ENCODE assay signal across 8 mouse cellular contexts in genomic region chr19:46131283-46131682, GRCm38 (mm10). TPM values are rescaled to one million over a fixed set of nuclear protein-coding genes. Genes with fewer than 3 reads are reported as not detected.
DNase-seq lines count a peak whose midpoint lies in the region; ATAC-seq and TF ChIP-seq lines count a peak whose summit lies in the region.
"Had no signal": no experiment of that assay in that cellular context is flagged by ENCODE, and none has a peak within 500 bp of the region (broad histone marks: within the 10 kb centered on the region; RNA-seq: fewer than 3 reads in every experiment).

No protein-coding gene starts in this region.

- WGBS in lung, embryonic 14.5 days = 8% methylated on average over 8 of the region's 8 CpGs
- WGBS in forebrain, embryonic 15.5 days = 5% methylated on average over 8 of the region's 8 CpGs
- WGBS in limb, embryonic 14.5 days = 9% methylated on average over 8 of the region's 8 CpGs
- 9% methylated on average over 8 of the region's 8 CpGs for WGBS in stomach, embryonic 14.5 days

- no peak for ATAC-seq in lung, embryonic 14.5 days (ENCODE audit: insufficient read depth)
- ATAC-seq in forebrain, embryonic 15.5 days (replicated peaks) = no peak
- ATAC-seq in limb, embryonic 14.5 days (ENCODE audit: low FRiP score, low read depth) = no peak
- ATAC-seq in stomach, embryonic 14.5 days (ENCODE audit: insufficient number of reproducible peaks, insufficient read depth, low FRiP score, low read depth) = no peak
- ATAC-seq: Patski had no signal

- peaks cover 52% of the 10 kb centered on the region for H3K27me3 ChIP-seq in lung, embryonic 14.5 days (ENCODE audit: insufficient read depth, low read length)
- H3K27me3 ChIP-seq in forebrain, embryonic 15.5 days = peaks cover 57% of the 10 kb centered on the region
- peaks cover 55% of the 10 kb centered on the region for H3K27me3 ChIP-seq in limb, embryonic 14.5 days (ENCODE audit: control insufficient read depth, insufficient read depth, low read length)
- H3K27me3 ChIP-seq in stomach, embryonic 14.5 days (ENCODE audit: control insufficient read depth, insufficient read depth, low read length) = peaks cover 31% of the 10 kb centered on the region

- no peak for TF ChIP-seq CTCF in lung, embryonic 14.5 days (IDR thresholded peaks at IDR 0.05; ENCODE audit: low read depth)

- H3K36me3 ChIP-seq in lung, embryonic 14.5 days (ENCODE audit: insufficient read depth) = no peaks in the 10 kb centered on the region
- H3K36me3 ChIP-seq in forebrain, embryonic 15.5 days = no peaks in the 10 kb centered on the region
- H3K36me3 ChIP-seq in limb, embryonic 14.5 days (ENCODE audit: control insufficient read depth, insufficient read depth, low read length) = no peaks in the 10 kb centered on the region
- no peaks in the 10 kb centered on the region for H3K36me3 ChIP-seq in stomach, embryonic 14.5 days (ENCODE audit: control insufficient read depth, insufficient read depth, low read length)

- H3K9ac ChIP-seq in lung, embryonic 14.5 days = no peak overlapping the region
- H3K9ac ChIP-seq in forebrain, embryonic 15.5 days (replicated peaks) = no peak overlapping the region
- H3K9ac ChIP-seq in limb, embryonic 14.5 days (ENCODE audit: low read depth, low read length, severe bottlenecking) = no peak overlapping the region
- H3K9ac ChIP-seq in stomach, embryonic 14.5 days (replicated peaks; ENCODE audit: low read depth, low read length) = no peak overlapping the region

- no peaks in the 10 kb centered on the region for H3K9me3 ChIP-seq in lung, embryonic 14.5 days (ENCODE audit: low read depth, low read length)
- H3K9me3 ChIP-seq in forebrain, embryonic 15.5 days = no peaks in the 10 kb centered on the region
- H3K9me3 ChIP-seq in limb, embryonic 14.5 days (ENCODE audit: control insufficient read depth, low read length) = no peaks in the 10 kb centered on the region
- H3K9me3 ChIP-seq in stomach, embryonic 14.5 days (ENCODE audit: control insufficient read depth, low read depth, low read length) = no peaks in the 10 kb centered on the region

- no peak overlapping the region for H3K27ac ChIP-seq in lung, embryonic 14.5 days (ENCODE audit: low read depth)
- H3K27ac ChIP-seq in forebrain, embryonic 15.5 days (replicated peaks) = no peak overlapping the region
- no peak overlapping the region for H3K27ac ChIP-seq in limb, embryonic 14.5 days (replicated peaks; ENCODE audit: low read depth, low read length)
- H3K27ac ChIP-seq in stomach, embryonic 14.5 days (ENCODE audit: low read length) = no peak overlapping the region

- peaks cover 2% of the 10 kb centered on the region; the same call in 1 of the 2 replicates for H3K4me1 ChIP-seq in lung, embryonic 14.5 days (ENCODE audit: insufficient read depth)
- peaks cover 17% of the 10 kb centered on the region for H3K4me1 ChIP-seq in forebrain, embryonic 15.5 days
- H3K4me1 ChIP-seq in limb, embryonic 14.5 days (ENCODE audit: control insufficient read depth, insufficient read depth, low read length) = peaks cover 9% of the 10 kb centered on the region; the same call in 1 of the 2 replicates
- H3K4me1 ChIP-seq in stomach, embryonic 14.5 days (ENCODE audit: control insufficient read depth, insufficient read depth, low read length) = peaks cover 7% of the 10 kb centered on the region; the same call in 1 of the 2 replicates

- H3K4me2 ChIP-seq in lung, embryonic 14.5 days = peak overlapping the region; percentile 55
- peak overlapping the region; percentile 37; the same call in 1 of the 2 replicates for H3K4me2 ChIP-seq in forebrain, embryonic 15.5 days (replicated peaks)
- peak overlapping the region; percentile 40; the same call in 1 of the 2 replicates for H3K4me2 ChIP-seq in limb, embryonic 14.5 days (replicated peaks; ENCODE audit: low read depth, low read length, severe bottlenecking)
- H3K4me2 ChIP-seq in stomach, embryonic 14.5 days (replicated peaks; ENCODE audit: low read depth, low read length) = peak overlapping the region; percentile 43

- DNase-seq in lung, embryonic 14.5 days = no peak
- DNase-seq in lung, postnatal 4 days = no peak
- DNase-seq in limb, embryonic 14.5 days (ENCODE audit: low spot score) = no peak
- no peak for DNase-seq in kidney, adult 18-20 months
- no peak for DNase-seq in spleen, postnatal 10 days (ENCODE audit: low spot score in 2 of 2)

- peak overlapping the region; percentile 15 for H3K4me3 ChIP-seq in lung, embryonic 14.5 days (ENCODE audit: low read depth, low read length)
- peak overlapping the region; percentile 23; the same call in 1 of the 2 replicates for H3K4me3 ChIP-seq in forebrain, embryonic 15.5 days
- H3K4me3 ChIP-seq in limb, embryonic 14.5 days (replicated peaks; ENCODE audit: low read length) = peak overlapping the region; percentile 25
- peak overlapping the region; percentile 19 for H3K4me3 ChIP-seq in stomach, embryonic 14.5 days (ENCODE audit: low read depth, low read length)

- no peak for TF ChIP-seq POLR2A in limb, embryonic 14.5 days (IDR thresholded peaks at IDR 0.05; ENCODE audit: borderline replicate concordance, extremely low read depth, insufficient read depth, insufficient read length)

RNA-seq across cellular contexts. Expression of gene Elovl3, which starts 0.4 kb away (rescaled TPM):
- polyA plus RNA-seq in lung, embryonic 14.5 days (2014; fragmentation: Nextera tagmentation; extraction: Ambion mirVana) = not detected in 2 replicates
- not detected in 2 replicates for polyA plus RNA-seq in forebrain, embryonic 15.5 days (2015; fragmentation: Nextera tagmentation; extraction: Ambion mirVana)
- polyA plus RNA-seq in limb, embryonic 14.5 days (2012; rRNA removed) = 0.15 TPM in 1 of 2 replicates, not detected in the other
- 0.68 and 0.85 TPM in 2 replicates for polyA plus RNA-seq in limb, embryonic 14.5 days (2014; fragmentation: Nextera tagmentation; extraction: Ambion mirVana)
- polyA plus RNA-seq in stomach, embryonic 14.5 days (2014; fragmentation: Nextera tagmentation; extraction: Ambion mirVana) = not detected in 2 replicates
- polyA plus RNA-seq: Patski had no signal

RNA-seq across cellular contexts. Expression of gene Pitx3, which starts 16.8 kb away (rescaled TPM):
- 0.41 and 0.82 TPM in 2 replicates for polyA plus RNA-seq in lung, embryonic 14.5 days (2014; fragmentation: Nextera tagmentation; extraction: Ambion mirVana)
- not detected in 2 replicates for polyA plus RNA-seq in forebrain, embryonic 15.5 days (2015; fragmentation: Nextera tagmentation; extraction: Ambion mirVana)
- 14.0 and 19.6 TPM in 2 replicates for polyA plus RNA-seq in limb, embryonic 14.5 days (2012; rRNA removed)
- 8.1 TPM in 2 replicates for polyA plus RNA-seq in limb, embryonic 14.5 days (2014; fragmentation: Nextera tagmentation; extraction: Ambion mirVana)
- not detected in 2 replicates for polyA plus RNA-seq in stomach, embryonic 14.5 days (2014; fragmentation: Nextera tagmentation; extraction: Ambion mirVana)
- polyA plus RNA-seq: Patski had no signal

RNA-seq across cellular contexts. Expression of gene Gbf1, which starts 21.0 kb away (rescaled TPM):
- polyA plus RNA-seq in lung, embryonic 14.5 days (2014; fragmentation: Nextera tagmentation; extraction: Ambion mirVana) = 63.6 and 66.4 TPM in 2 replicates
- 65.6 and 71.3 TPM in 2 replicates for polyA plus RNA-seq in forebrain, embryonic 15.5 days (2015; fragmentation: Nextera tagmentation; extraction: Ambion mirVana)
- polyA plus RNA-seq in limb, embryonic 14.5 days (2012; rRNA removed) = 92.1 and 131 TPM in 2 replicates
- 66.8 and 67.2 TPM in 2 replicates for polyA plus RNA-seq in limb, embryonic 14.5 days (2014; fragmentation: Nextera tagmentation; extraction: Ambion mirVana)
- 56.6 and 63.7 TPM in 2 replicates for polyA plus RNA-seq in stomach, embryonic 14.5 days (2014; fragmentation: Nextera tagmentation; extraction: Ambion mirVana)

RNA-seq across cellular contexts. Expression of gene Nolc1, which starts 55.6 kb away (rescaled TPM):
- 99.3 and 105 TPM in 2 replicates for polyA plus RNA-seq in lung, embryonic 14.5 days (2014; fragmentation: Nextera tagmentation; extraction: Ambion mirVana)
- 77.4 and 86.3 TPM in 2 replicates for polyA plus RNA-seq in forebrain, embryonic 15.5 days (2015; fragmentation: Nextera tagmentation; extraction: Ambion mirVana)
- 40.5 and 64.1 TPM in 2 replicates for polyA plus RNA-seq in limb, embryonic 14.5 days (2012; rRNA removed)
- polyA plus RNA-seq in limb, embryonic 14.5 days (2014; fragmentation: Nextera tagmentation; extraction: Ambion mirVana) = 73.5 and 74.7 TPM in 2 replicates
- 79.7 and 92.8 TPM in 2 replicates for polyA plus RNA-seq in stomach, embryonic 14.5 days (2014; fragmentation: Nextera tagmentation; extraction: Ambion mirVana)
